Mouse (Mus musculus) intestine, postnatal 0 days (tissue): ENCODE measurements around the gene Kctd2. TPM values are rescaled to one million over a fixed set of nuclear protein-coding genes. Genes with fewer than 3 reads are reported as not detected.
"Not testable (repeated sequence)": the region's sequence is repeated elsewhere in the genome, so short reads cannot be mapped to it uniquely, and the experiment has no call there.

Source experiments
- ATAC-seq: fragments of 200-750 bp; cut with Nextera tagmentation; 2 replicates; pipeline ENCODE4 v1.8.0; 2017; ENCODE audit warnings: mild to moderate bottlenecking, moderate TSS enrichment, moderate library complexity
- H3K27ac ChIP-seq: fragments of 300-500 bp; sonication (generic); 2 replicates; pipeline ENCODE4 v1.5.1; 2014; ENCODE audit warnings: mild to moderate bottlenecking, low read depth, low read length, moderate library complexity
- H3K27me3 ChIP-seq: fragments of 300-500 bp; sonication (generic); replicated peaks from 2 replicates; pipeline ENCODE4 v1.6.1; 2014; ENCODE audit warnings: low read length, mixed read lengths; ENCODE audit not compliant: control insufficient read depth, insufficient read depth
- H3K36me3 ChIP-seq: fragments of 300-500 bp; sonication (generic); 2 replicates; pipeline ENCODE4 v1.6.1; 2014; ENCODE audit warnings: mild to moderate bottlenecking, moderate library complexity; ENCODE audit not compliant: control insufficient read depth, insufficient read depth
- H3K4me1 ChIP-seq: fragments of 300-500 bp; sonication (generic); replicated peaks from 2 replicates; pipeline ENCODE4 v1.6.1; 2014; ENCODE audit warnings: antibody characterized with exemption, low read length, mixed read lengths; ENCODE audit not compliant: control insufficient read depth, insufficient read depth
- H3K4me2 ChIP-seq: fragments of 300-500 bp; sonication (generic); replicated peaks from 2 replicates; pipeline ENCODE4 v1.6.1; 2014; ENCODE audit warnings: low read depth, mild to moderate bottlenecking, moderate library complexity
- H3K4me3 ChIP-seq: fragments of 300-500 bp; sonication (generic); 2 replicates; pipeline ENCODE4 v1.5.1; 2014; ENCODE audit warnings: low read depth, low read length
- H3K9ac ChIP-seq: fragments of 300-500 bp; sonication (generic); 2 replicates; pipeline ENCODE4 v1.6.1; 2014; ENCODE audit warnings: mild to moderate bottlenecking, low read depth, low read length
- H3K9me3 ChIP-seq: fragments of 300-500 bp; sonication (generic); 2 replicates; pipeline ENCODE4 v1.6.1; 2016; ENCODE audit warnings: mixed run types; ENCODE audit not compliant: control insufficient read depth
- CTCF ChIP-seq: sonication (generic); IDR thresholded peaks from 2 replicates; pipeline ENCODE4 v1.5.1; 2016; ENCODE audit warnings: low read depth, mild to moderate bottlenecking, control low read depth, antibody characterized with exemption, moderate library complexity
- WGBS: fragments of 180-500 bp; shearing (Covaris S2); extraction: QIAGEN DNeasy Blood & Tissue Kit; methylation state at CpG from one replicate; pipeline ENCODE4 v1.1.7; 2014; 5-methylcytosine and 5-hydroxymethylcytosine counted together
- polyA plus RNA-seq: library from polyadenylated mRNA; unstranded; fragments of >200 nt; fragmentation: Nextera tagmentation; extraction: Ambion mirVana; gene quantifications from 2 replicates; pipeline ENCODE4 v1.2.1, GENCODE M21; 2015

Kctd2 gene
- polyA plus RNA-seq, 1 experiment from 2014 or later: 17.5 TPM

- no peaks in the 10 kb centered on the region for H3K36me3 ChIP-seq
- no peak overlapping the region for H3K27ac ChIP-seq
- H3K4me2 ChIP-seq: no peak overlapping the region
- no peaks in the 10 kb centered on the region for H3K27me3 ChIP-seq
- H3K9ac ChIP-seq: no peak overlapping the region
- TF ChIP-seq CTCF: no peak
- no peaks in the 10 kb centered on the region for H3K9me3 ChIP-seq
- peaks cover 20% of the 10 kb centered on the region for H3K4me1 ChIP-seq
- ATAC-seq: no peak
- WGBS: 83% methylated on average over 7 of the region's 7 CpGs
- no peak overlapping the region for H3K4me3 ChIP-seq
These were observed 32.4 kb downstream of the Kctd2 start for GRCm38 (mm10) chr11:115452281-115452860.

- no peak for ATAC-seq
- no peak overlapping the region for H3K27ac ChIP-seq
- H3K9me3 ChIP-seq: no peaks in the 10 kb centered on the region
- H3K27me3 ChIP-seq: no peaks in the 10 kb centered on the region
- H3K9ac ChIP-seq: no peak overlapping the region
- peaks cover 28% of the 10 kb centered on the region for H3K4me1 ChIP-seq
- no peak overlapping the region for H3K4me2 ChIP-seq
- whole genome bisulfite sequencing: 58% methylated on average over 4 of the region's 4 CpGs
- no peak overlapping the region for H3K4me3 ChIP-seq
- TF ChIP-seq CTCF: no peak
- H3K36me3 ChIP-seq: no peaks in the 10 kb centered on the region
These were observed 33.4 kb downstream of the Kctd2 start for GRCm38 (mm10) chr11:115453306-115453705.

- not testable (repeated sequence) for H3K27me3 ChIP-seq, H3K9me3 ChIP-seq
- TF ChIP-seq CTCF: 0 out of 2 replicates have a peak, but pooled peaks have one; percentile 15
These were observed 34.9 kb downstream of the Kctd2 start for GRCm38 (mm10) chr11:115454822-115455221.

GRCm38 (mm10) chr11:115455619-115456018 is 35.7 kb downstream of the Kctd2 start:
- no peaks in the 10 kb centered on the region for H3K36me3 ChIP-seq
- 0 out of 2 replicates have a peak overlapping the region, but pooled peaks have one; percentile 15 for H3K27ac ChIP-seq
- WGBS: 88% methylated on average over 15 of the region's 15 CpGs
- H3K4me2 ChIP-seq: no peak overlapping the region
- no peak overlapping the region for H3K4me3 ChIP-seq
- H3K9me3 ChIP-seq: no peaks in the 10 kb centered on the region
- peaks cover 23% of the 10 kb centered on the region for H3K4me1 ChIP-seq
- H3K27me3 ChIP-seq: no peaks in the 10 kb centered on the region
- ATAC-seq: no peak
- peak; percentile 57 for TF ChIP-seq CTCF
- no peak overlapping the region for H3K9ac ChIP-seq

More at GRCm38 (mm10) chr11:115454822-115455221, 34.9 kb downstream of the Kctd2 start:
- not testable (repeated sequence) for H3K4me2 ChIP-seq, H3K27ac ChIP-seq, H3K36me3 ChIP-seq, H3K9ac ChIP-seq, ATAC-seq, H3K4me3 ChIP-seq
- 87% methylated on average over 6 of the region's 6 CpGs for WGBS
- H3K4me1 ChIP-seq: peaks cover 23% of the 10 kb centered on the region

GRCm38 (mm10) chr11:115456182-115456581 is 36.3 kb downstream of the Kctd2 start:
- Histone ChIP-seq H3K9ac (no peak overlapping the region), H3K9me3 (no peaks in the 10 kb centered on the region), H3K36me3 (no peaks in the 10 kb centered on the region), H3K4me1 (peaks cover 20% of the 10 kb centered on the region), H3K4me3 (no peak overlapping the region), H3K4me2 (no peak overlapping the region), H3K27me3 (no peaks in the 10 kb centered on the region), H3K27ac (peak overlapping the region; percentile 74)
- no peak for TF ChIP-seq CTCF
- WGBS: 40% methylated on average over 4 of the region's 5 CpGs
- peak; percentile 82 for ATAC-seq

GRCm38 (mm10) chr11:115457405-115457804 is 37.5 kb downstream of the Kctd2 start:
- H3K27me3 ChIP-seq: no peaks in the 10 kb centered on the region

More at GRCm38 (mm10) chr11:115457405-115457804, 37.5 kb downstream of the Kctd2 start:
- 31% methylated on average over 6 of the region's 6 CpGs for WGBS
- Histone ChIP-seq H3K27ac (peak overlapping the region; percentile 54; the same call in 1 of the 2 replicates), H3K36me3 (no peaks in the 10 kb centered on the region), H3K4me3 (no peak overlapping the region), H3K4me2 (no peak overlapping the region), H3K9ac (no peak overlapping the region), H3K4me1 (peaks cover 20% of the 10 kb centered on the region), H3K9me3 (no peaks in the 10 kb centered on the region)
- ATAC-seq: no peak
- TF ChIP-seq CTCF: no peak
